Mouse (Mus musculus) limb, embryonic 13.5 days (tissue): ENCODE data around the gene Nanog. TPM values are rescaled to one million over a fixed set of nuclear protein-coding genes. Genes with fewer than 3 reads are reported as not detected.
A peak's percentile ranks its signal among the peaks of the same experiment; 100 is the strongest.
"Not testable (repeated sequence)": the region's sequence is repeated elsewhere in the genome, so short reads cannot be mapped to it uniquely, and the experiment has no call there.

Experiments used
- ATAC-seq: fragments of 200-750 bp; cut with Nextera tagmentation; 2 replicates; pipeline ENCODE4 v1.8.0; 2017; ENCODE audit warnings: low read depth, moderate number of reproducible peaks, moderate TSS enrichment; ENCODE audit not compliant: low FRiP score
- H3K27ac ChIP-seq: fragments of 300-500 bp; sonication (generic); 2 replicates; pipeline ENCODE4 v1.5.1; 2015; ENCODE audit warnings: inconsistent platforms, mild to moderate bottlenecking, moderate library complexity
- H3K27me3 ChIP-seq: fragments of 300-500 bp; sonication (generic); 2 replicates; pipeline ENCODE4 v1.6.1; 2015; ENCODE audit warnings: mild to moderate bottlenecking, inconsistent platforms
- H3K36me3 ChIP-seq: fragments of 300-500 bp; sonication (generic); 2 replicates; pipeline ENCODE4 v1.6.1; 2015; ENCODE audit warnings: inconsistent platforms, mild to moderate bottlenecking, moderate library complexity
- H3K4me1 ChIP-seq: fragments of 300-500 bp; sonication (generic); 2 replicates; pipeline ENCODE4 v1.6.1; 2015; ENCODE audit warnings: inconsistent platforms
- H3K4me2 ChIP-seq: fragments of 300-500 bp; sonication (generic); replicated peaks from 2 replicates; pipeline ENCODE4 v1.6.1; 2015; ENCODE audit warnings: inconsistent platforms, mild to moderate bottlenecking, moderate library complexity
- H3K4me3 ChIP-seq: fragments of 300-500 bp; sonication (generic); 2 replicates; pipeline ENCODE4 v1.5.1; 2015; ENCODE audit warnings: moderate library complexity, mild to moderate bottlenecking, inconsistent platforms
- H3K9ac ChIP-seq: fragments of 300-500 bp; sonication (generic); 2 replicates; pipeline ENCODE4 v1.6.1; 2015; ENCODE audit warnings: mild to moderate bottlenecking, inconsistent platforms
- H3K9me3 ChIP-seq: fragments of 300-500 bp; sonication (generic); 2 replicates; pipeline ENCODE4 v1.6.1; 2016; ENCODE audit warnings: inconsistent platforms
- WGBS: fragments of 180-500 bp; shearing (Covaris S2); methylation state at CpG from one replicate; pipeline ENCODE4 v1.1.7; 2015; 5-methylcytosine and 5-hydroxymethylcytosine counted together
- polyA plus RNA-seq: library from polyadenylated mRNA; unstranded; fragments of >200 nt; fragmentation: Nextera tagmentation; extraction: Ambion mirVana; gene quantifications from 2 replicates; pipeline ENCODE4 v1.2.1, GENCODE M21; 2015

Gene Nanog
- polyA plus RNA-seq, 1 experiment from 2014 or later = 0.25 TPM

DNA sequence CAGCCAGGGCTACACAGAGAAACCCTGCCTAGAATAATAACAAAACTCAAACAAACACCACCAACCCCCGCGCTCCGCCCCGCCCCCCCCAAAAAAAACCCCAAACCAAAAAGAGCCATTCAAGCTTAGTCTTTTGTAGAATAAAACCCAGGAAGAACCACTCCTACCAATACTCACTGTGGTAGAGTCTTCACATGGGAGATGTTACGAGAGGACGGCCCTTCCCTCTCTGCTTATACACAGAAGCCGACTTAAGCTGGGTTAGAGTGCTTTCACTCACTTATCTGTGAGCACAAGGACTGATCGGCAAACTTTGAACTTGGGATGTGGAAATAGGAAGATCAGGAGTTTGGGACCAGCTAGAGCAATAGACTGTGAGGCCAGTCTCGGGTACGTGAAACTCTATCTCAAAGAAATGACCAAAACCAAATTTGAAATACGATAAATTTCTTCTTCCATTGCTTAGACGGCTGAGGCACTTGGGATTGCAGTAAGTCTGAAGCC is 900 bp upstream of the Nanog start:
- ATAC-seq = no peak

DNA sequence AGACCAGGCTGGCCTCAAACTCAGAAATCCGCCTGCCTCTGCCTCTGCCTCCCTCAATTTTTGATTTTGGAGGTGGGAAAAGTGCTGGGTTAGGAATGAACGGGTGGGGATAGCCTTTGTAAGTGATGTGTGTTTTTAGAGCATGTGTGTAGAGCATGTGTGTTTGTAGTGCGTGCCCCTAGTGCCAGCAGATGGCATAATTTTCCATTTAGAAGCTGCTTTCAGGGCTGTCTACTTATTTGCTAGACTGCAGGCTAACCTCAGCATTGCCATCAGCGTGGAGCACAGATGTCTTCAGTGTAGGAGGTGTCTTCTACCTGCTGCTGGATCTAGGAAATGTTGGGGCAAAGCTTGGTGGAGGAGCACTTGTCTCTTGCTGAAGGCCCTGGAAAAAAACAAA is 1.5 kb downstream of the Nanog start:
- H3K36me3 ChIP-seq = no peaks in the 10 kb centered on the region
- no peaks in the 10 kb centered on the region for H3K9me3 ChIP-seq
- ATAC-seq = no peak
- no peak overlapping the region for H3K4me3 ChIP-seq
- peaks cover 32% of the 10 kb centered on the region for H3K27me3 ChIP-seq
- H3K4me2 ChIP-seq = no peak overlapping the region
- WGBS = 65% methylated on average over 4 of the region's 4 CpGs
- no peak overlapping the region for H3K27ac ChIP-seq
- H3K9ac ChIP-seq = no peak overlapping the region
- no peaks in the 10 kb centered on the region for H3K4me1 ChIP-seq

More for the DNA sequence above, 900 bp upstream of the Nanog start:
- Histone ChIP-seq H3K27me3 (peaks cover 32% of the 10 kb centered on the region), H3K9me3 (no peaks in the 10 kb centered on the region), H3K27ac (no peak overlapping the region), H3K36me3 (no peaks in the 10 kb centered on the region), H3K4me1 (0 out of 2 replicates have a peak, but pooled peaks cover 13% of the 10 kb centered on the region), H3K4me3 (no peak overlapping the region), H3K9ac (no peak overlapping the region), H3K4me2 (no peak overlapping the region)
- 70% methylated on average over 12 of the region's 12 CpGs for WGBS

DNA sequence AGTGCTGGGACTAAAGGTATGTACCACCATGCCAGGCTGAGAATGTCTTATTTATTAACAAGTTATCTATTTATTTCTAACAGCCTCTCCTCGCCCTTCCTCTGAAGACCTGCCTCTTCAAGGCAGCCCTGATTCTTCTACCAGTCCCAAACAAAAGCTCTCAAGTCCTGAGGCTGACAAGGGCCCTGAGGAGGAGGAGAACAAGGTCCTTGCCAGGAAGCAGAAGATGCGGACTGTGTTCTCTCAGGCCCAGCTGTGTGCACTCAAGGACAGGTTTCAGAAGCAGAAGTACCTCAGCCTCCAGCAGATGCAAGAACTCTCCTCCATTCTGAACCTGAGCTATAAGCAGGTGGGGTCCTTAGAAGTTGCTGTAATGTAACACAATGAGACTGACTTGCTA is 4.2 kb downstream of the Nanog start:
- 86% methylated on average over 2 of the region's 2 CpGs for WGBS
- Histone ChIP-seq H3K4me3 (no peak overlapping the region), H3K9me3 (no peaks in the 10 kb centered on the region), H3K27me3 (peaks cover 22% of the 10 kb centered on the region), H3K4me1 (peaks cover 10% of the 10 kb centered on the region), H3K27ac (no peak overlapping the region), H3K9ac (no peak overlapping the region), H3K4me2 (no peak overlapping the region), H3K36me3 (no peaks in the 10 kb centered on the region)
- ATAC-seq = no peak

- H3K4me2 ChIP-seq, H3K27me3 ChIP-seq, H3K4me1 ChIP-seq, H3K27ac ChIP-seq, H3K36me3 ChIP-seq, H3K9ac ChIP-seq, H3K4me3 ChIP-seq, ATAC-seq, H3K9me3 ChIP-seq: not testable (repeated sequence)
- 80% methylated on average over 7 of the region's 7 CpGs for WGBS
Observed at GRCm38 (mm10) chr6:122713116-122713515, 5.8 kb downstream of the Nanog start.

DNA sequence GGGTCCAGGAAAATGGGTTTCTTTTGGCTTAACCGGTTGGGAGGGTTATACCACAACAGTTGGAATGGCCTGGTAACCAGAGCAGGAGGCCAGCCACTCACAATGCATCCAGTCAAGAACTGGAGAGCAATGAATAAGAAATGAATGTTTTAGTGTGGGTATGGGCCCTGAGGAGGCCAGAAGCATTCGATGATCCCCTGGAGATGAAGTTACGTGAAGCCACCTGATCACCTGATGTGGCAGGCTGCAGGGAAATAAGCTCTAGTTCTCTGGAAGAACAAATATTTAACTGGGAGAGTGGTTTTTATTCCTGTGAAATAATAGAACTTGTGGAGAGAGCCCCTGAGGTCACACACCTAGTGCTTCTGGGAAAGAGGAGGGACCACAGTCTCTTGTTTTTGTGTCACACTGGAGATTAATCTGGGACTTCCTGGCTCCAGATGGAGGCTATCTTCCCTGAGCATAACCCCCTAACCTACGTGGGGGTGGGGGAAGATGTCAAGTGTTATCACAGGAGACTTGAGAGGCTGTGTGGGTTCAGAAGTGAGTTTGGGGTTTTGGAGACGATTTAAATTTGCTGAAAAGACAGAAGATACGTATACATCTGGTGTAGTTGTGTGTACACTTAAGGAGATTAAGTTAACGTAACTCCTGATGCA is 7.5 kb downstream of the Nanog start:
- Histone ChIP-seq H3K4me3 (no peak overlapping the region), H3K9me3 (no peaks in the 10 kb centered on the region), H3K27ac (no peak overlapping the region), H3K27me3 (no peaks in the 10 kb centered on the region), H3K4me1 (peaks cover 10% of the 10 kb centered on the region), H3K4me2 (no peak overlapping the region), H3K9ac (no peak overlapping the region), H3K36me3 (no peaks in the 10 kb centered on the region)
- ATAC-seq = no peak
- 55% methylated on average over 7 of the region's 7 CpGs for WGBS

DNA sequence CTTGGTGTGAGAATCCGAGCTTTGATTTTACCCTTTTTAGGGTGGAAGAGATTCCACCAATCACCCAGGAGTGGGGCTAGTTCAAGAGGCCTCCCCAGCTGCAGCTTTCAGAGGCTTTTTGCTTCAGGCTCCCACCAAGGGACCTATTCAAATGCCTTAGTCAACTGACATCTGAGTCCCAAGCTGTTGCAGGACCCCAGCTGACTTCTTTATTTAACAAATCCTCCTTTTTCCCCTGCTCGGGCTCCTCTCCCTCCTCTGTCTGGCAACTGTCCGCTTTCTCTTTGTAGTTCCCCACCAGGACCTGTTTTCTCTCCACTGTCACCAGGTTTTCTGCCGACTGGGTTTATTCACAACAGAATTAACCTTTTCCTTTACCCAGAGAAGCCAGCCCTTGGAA is 8.6 kb downstream of the Nanog start:
- H3K36me3 ChIP-seq = no peaks in the 10 kb centered on the region
- H3K4me1 ChIP-seq = peaks cover 10% of the 10 kb centered on the region
- no peak overlapping the region for H3K4me2 ChIP-seq
- peak overlapping the region; percentile 6; the same call in 1 of the 2 replicates for H3K27ac ChIP-seq
- no peak overlapping the region for H3K9ac ChIP-seq
- no peaks in the 10 kb centered on the region for H3K9me3 ChIP-seq
- H3K4me3 ChIP-seq = no peak overlapping the region
- no peak for ATAC-seq
- WGBS = 4% methylated on average over 4 of the region's 4 CpGs
- H3K27me3 ChIP-seq = no peaks in the 10 kb centered on the region

DNA sequence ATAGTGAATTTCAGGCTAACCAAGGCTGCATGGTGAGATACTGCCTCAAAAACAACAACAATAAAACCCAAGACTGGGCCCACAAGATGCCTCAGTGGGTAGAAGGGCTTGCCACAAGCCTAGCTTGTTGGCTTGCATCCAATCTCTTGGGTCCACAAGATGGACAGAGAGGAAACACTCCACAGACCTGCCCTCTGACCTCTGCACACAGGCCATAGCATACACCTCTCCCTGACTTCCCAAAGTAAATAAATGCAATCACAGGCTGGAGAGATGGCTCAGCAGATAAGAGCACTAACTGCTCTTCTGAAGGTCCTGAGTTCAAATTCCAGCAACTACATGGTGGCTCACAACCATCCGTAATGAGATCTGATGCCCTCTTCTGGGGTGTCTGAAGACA is 10.9 kb downstream of the Nanog start:
- not testable (repeated sequence) for ATAC-seq
- WGBS = 97% methylated on average over 1 of the region's 1 CpGs

DNA sequence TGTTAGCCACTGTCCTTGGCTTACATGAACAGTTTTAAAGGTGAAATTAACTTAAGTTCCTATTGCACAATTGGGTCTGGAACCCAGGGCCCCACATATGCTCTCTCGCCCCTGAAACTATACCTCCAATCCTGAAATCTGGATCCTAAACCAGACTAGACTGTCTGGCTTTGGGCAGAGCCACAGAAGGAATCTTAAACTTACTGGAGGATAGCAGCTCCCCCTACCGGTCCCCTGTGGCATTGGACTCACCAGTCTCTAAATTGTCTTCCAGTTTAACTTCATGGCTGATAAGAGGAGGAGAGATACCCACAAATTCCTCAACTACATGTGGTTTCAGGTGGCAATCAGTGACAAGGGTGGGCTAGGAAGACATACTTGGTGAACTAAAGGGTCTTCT is 12.7 kb downstream of the Nanog start:
- no peak; the same call in 1 of the 2 replicates for ATAC-seq
- H3K9ac ChIP-seq = no peak overlapping the region

More for the DNA sequence above, 10.9 kb downstream of the Nanog start:
- H3K9me3 ChIP-seq, H3K27ac ChIP-seq, H3K36me3 ChIP-seq, H3K9ac ChIP-seq, H3K4me2 ChIP-seq, H3K27me3 ChIP-seq, H3K4me3 ChIP-seq, H3K4me1 ChIP-seq: not testable (repeated sequence)

DNA sequence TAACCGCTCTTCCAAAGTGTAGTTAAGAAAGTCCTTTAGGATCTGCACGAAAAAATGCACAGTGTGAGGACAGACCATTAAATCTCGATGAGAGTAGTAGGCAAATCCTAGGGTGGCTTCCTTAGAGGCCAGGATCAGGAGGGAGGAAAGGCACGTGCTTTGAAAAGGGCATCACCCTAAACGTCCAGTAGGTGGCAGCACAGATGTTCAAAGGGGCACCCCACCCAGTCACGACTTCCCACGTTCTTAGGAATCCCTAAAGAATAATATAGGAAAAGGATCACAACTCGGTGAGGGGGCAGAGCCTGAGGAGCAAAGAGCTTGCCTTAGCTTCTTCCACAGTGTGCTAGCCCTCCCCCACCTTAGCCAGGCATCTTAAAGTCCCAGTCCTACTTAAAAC is 32.7 kb downstream of the Nanog start:
- H3K27ac ChIP-seq = no peak overlapping the region
- H3K4me3 ChIP-seq = peak overlapping the region; percentile 62
- H3K27me3 ChIP-seq = peaks cover 31% of the 10 kb centered on the region
- peak; percentile 50; the same call in 1 of the 2 replicates for ATAC-seq
- H3K9me3 ChIP-seq = no peaks in the 10 kb centered on the region
- H3K4me2 ChIP-seq = peak overlapping the region; percentile 83
- H3K36me3 ChIP-seq = peaks cover 27% of the 10 kb centered on the region
- 12% methylated on average over 8 of the region's 8 CpGs for WGBS
- peaks cover 21% of the 10 kb centered on the region for H3K4me1 ChIP-seq
- H3K9ac ChIP-seq = no peak overlapping the region

More for the DNA sequence above, 12.7 kb downstream of the Nanog start:
- Histone ChIP-seq H3K27ac (no peak overlapping the region), H3K27me3 (no peaks in the 10 kb centered on the region), H3K4me3 (no peak overlapping the region), H3K4me2 (no peak overlapping the region), H3K36me3 (no peaks in the 10 kb centered on the region), H3K4me1 (peaks cover 10% of the 10 kb centered on the region), H3K9me3 (no peaks in the 10 kb centered on the region)
- WGBS = 29% methylated on average over 2 of the region's 2 CpGs

GRCm38 (mm10) chr6:122741460-122742227 is 34.4 kb downstream of the Nanog start:
- Histone ChIP-seq H3K9ac (peak overlapping the region; percentile 68), H3K4me2 (peak overlapping the region; percentile 83), H3K27ac (peak overlapping the region; percentile 33; the same call in 1 of the 2 replicates), H3K9me3 (no peaks in the 10 kb centered on the region), H3K4me3 (peak overlapping the region; percentile 62), H3K36me3 (peaks cover 15% of the 10 kb centered on the region), H3K27me3 (peaks cover 36% of the 10 kb centered on the region), H3K4me1 (peaks cover 21% of the 10 kb centered on the region)
- ATAC-seq = no peak
- WGBS = 4% methylated on average over 25 of the region's 25 CpGs

GRCm38 (mm10) chr6:122742228-122742899 is 35.1 kb downstream of the Nanog start:
- under 1% methylated on average over 23 of the region's 23 CpGs for WGBS
- Histone ChIP-seq H3K4me1 (peaks cover 21% of the 10 kb centered on the region), H3K4me3 (peak overlapping the region; percentile 62), H3K9me3 (no peaks in the 10 kb centered on the region), H3K9ac (peak overlapping the region; percentile 68), H3K27ac (peak overlapping the region; percentile 33), H3K27me3 (peaks cover 36% of the 10 kb centered on the region), H3K4me2 (peak overlapping the region; percentile 83), H3K36me3 (peaks cover 9% of the 10 kb centered on the region)
- ATAC-seq = peak; percentile 48; the same call in 1 of the 2 replicates

DNA sequence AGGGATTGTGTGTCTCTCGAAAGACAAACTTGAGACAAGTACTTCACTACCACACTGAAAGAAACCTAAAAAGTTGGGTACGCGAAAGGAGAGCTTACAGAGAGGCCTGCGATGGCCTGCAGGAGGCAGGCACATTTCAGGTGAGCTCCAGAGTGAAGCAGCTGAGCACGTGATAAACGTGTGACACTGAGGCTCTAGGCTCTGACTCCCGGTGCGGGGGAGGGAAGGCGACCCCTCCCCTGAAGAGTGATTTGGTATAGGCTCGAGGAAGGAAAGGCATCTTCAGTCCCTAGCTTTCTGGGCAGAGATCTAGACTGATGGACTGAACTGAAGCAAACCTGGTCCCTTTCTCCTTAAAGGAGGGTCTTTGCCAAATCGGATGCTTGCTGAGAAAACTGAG is 36.1 kb downstream of the Nanog start:
- no peak overlapping the region for H3K4me3 ChIP-seq
- H3K27ac ChIP-seq = no peak overlapping the region
- H3K27me3 ChIP-seq = peaks cover 36% of the 10 kb centered on the region
- no peak overlapping the region for H3K9ac ChIP-seq
- ATAC-seq = no peak
- WGBS = 18% methylated on average over 11 of the region's 11 CpGs
- H3K4me1 ChIP-seq = peaks cover 21% of the 10 kb centered on the region
- H3K4me2 ChIP-seq = peak overlapping the region; percentile 11; the same call in 1 of the 2 replicates
- H3K9me3 ChIP-seq = no peaks in the 10 kb centered on the region
- peaks cover 3% of the 10 kb centered on the region; the same call in 1 of the 2 replicates for H3K36me3 ChIP-seq
